Mouse (Mus musculus) spleen, postnatal 0 days (tissue): ENCODE measurements around the gene Dnajc16. TPM values are rescaled to one million over a fixed set of nuclear protein-coding genes. Genes with fewer than 3 reads are reported as not detected.

ENCODE experiments used
- polyA plus RNA-seq: library from polyadenylated mRNA; unstranded; fragments of >200 nt; fragmentation: Nextera tagmentation; extraction: Ambion mirVana; gene quantifications from 2 replicates; pipeline ENCODE4 v1.2.1, GENCODE M21; 2015

Gene Dnajc16
- 2.1 and 3.0 TPM in 2 replicates for polyA plus RNA-seq

GRCm38 (mm10) chr4:141790524-141790990, at the start of gene Dnajc16:
TSS of gene Dnajc16 (minus strand) at chr4:141790931.

DNA sequence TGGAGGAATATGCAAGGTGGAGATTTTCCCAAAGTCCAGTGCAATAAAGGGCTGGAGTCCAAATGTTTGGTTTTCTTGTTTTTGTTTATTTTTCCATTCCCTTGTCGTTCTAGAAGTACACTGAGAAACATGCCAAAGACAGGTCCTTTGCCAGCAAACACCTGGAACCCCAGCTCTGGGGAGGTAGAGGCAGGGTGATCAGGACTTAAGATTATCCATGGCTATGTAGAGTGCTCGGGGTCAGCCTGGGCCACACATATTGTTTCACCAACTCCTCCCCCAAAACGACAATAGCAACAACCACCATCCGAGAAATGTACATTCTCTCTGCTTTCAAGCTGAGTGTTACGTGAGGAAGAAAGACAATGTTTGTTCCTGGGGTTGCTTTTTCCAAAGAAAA, 35.3 kb upstream of the Dnajc16 start, which contains the start of gene Cela2a:
Gene Cela2a (minus strand): TSS at position 101 of the 400 bp plus-strand sequence.

GRCm38 (mm10) chr4:141793282-141794151, 2.8 kb upstream of the Dnajc16 start, which contains the start of gene Casp9:
TSS of gene Casp9 (plus strand) at chr4:141793612.

GRCm38 (mm10) chr4:141746578-141747346, 44.0 kb downstream of the Dnajc16 start, which contains the start of gene Agmat:
TSS of gene Agmat (plus strand) at chr4:141746672.

DNA sequence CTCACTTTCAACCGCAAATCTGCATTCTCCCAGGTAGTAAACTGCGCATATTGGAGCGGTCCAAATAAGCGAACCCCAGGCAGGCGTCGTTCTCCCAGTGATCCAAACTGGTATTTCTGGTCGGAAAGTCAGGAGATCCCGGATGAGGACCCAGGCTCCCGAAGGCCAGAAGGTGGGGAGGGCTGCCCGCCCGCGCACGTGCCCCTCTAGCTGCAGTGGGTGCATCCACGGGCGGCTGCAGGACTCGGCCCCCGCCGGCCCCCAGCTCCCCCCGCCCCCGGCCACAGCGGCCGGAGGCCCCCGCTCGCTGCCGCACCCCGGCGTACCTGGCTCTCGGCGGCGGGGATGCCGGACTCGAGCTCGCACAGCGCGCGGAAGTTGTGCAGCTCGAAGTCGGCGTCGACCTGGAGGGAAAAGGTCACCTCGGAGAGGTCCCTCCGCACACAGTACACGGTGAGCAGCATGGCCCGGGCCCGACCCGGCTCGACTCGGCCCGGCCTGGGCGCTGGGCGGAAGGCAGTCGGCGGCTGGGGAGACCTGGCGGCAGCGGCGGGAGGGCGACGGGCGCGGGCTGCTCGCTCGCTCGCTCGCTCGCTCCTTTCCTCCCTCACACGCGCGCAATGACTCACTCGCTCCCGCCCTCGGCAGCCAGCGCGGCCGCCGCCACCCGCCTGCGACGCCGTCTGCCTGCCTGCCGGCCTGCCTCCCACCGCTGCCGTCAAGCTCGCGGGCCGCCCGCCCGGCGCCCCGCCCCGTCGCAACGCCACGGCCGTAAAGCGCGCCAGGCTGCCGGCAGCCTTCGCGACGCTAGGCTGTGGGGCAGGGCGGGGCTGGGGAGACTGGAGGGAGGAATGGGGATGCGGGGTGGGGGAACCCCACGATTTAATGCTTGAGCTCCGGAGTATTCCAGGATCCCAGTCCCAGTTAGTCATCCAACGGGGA, 67.7 kb downstream of the Dnajc16 start, which contains the start of gene Ddi2:
Gene Ddi2 (minus strand): TSS at position 689 of the 942 bp plus-strand sequence.

Other genes with a start within 250 kb of the Dnajc16 start
- 12.8 and 15.0 TPM in 2 replicates for gene Fblim1, start 184.8 kb downstream of the Dnajc16 start, polyA plus RNA-seq
- gene Tmem82, start 172.3 kb downstream of the Dnajc16 start, polyA plus RNA-seq = 0.57 TPM in 2 replicates
- gene Slc25a34, start 167.1 kb downstream of the Dnajc16 start, polyA plus RNA-seq = 0.14 and 0.15 TPM in 2 replicates
- gene Plekhm2, start 126.0 kb downstream of the Dnajc16 start, polyA plus RNA-seq = 3.2 and 3.5 TPM in 2 replicates
- not detected in 2 replicates for gene Rsc1a1, start 105.3 kb downstream of the Dnajc16 start, polyA plus RNA-seq
- 12.9 and 13.9 TPM in 2 replicates for gene Ddi2, start 67.5 kb downstream of the Dnajc16 start, polyA plus RNA-seq
- 0.22 and 0.29 TPM in 2 replicates for gene Agmat, start 44.3 kb downstream of the Dnajc16 start, polyA plus RNA-seq
- gene Casp9, start 2.7 kb upstream of the Dnajc16 start, polyA plus RNA-seq = 13.2 and 14.3 TPM in 2 replicates
- gene Cela2a, start 35.2 kb upstream of the Dnajc16 start, polyA plus RNA-seq = 86.9 and 249 TPM in 2 replicates
- gene Ctrc, start 55.4 kb upstream of the Dnajc16 start, polyA plus RNA-seq = not detected in 2 replicates
- gene Efhd2, start 84.0 kb upstream of the Dnajc16 start, polyA plus RNA-seq = 71.6 and 81.3 TPM in 2 replicates
- gene Fhad1, start 224.2 kb upstream of the Dnajc16 start, polyA plus RNA-seq = 0.32 TPM in 1 of 2 replicates, not detected in the other